Mouse (Mus musculus) thymus, adult 2 months (tissue): ENCODE data around the gene Kcnc1.

Experiments
- CTCF ChIP-seq: fragments of 200-500 bp; IDR thresholded peaks from 2 replicates; pipeline ENCODE4 v1.5.1; 2012; ENCODE audit warnings: mild to moderate bottlenecking, control low read depth, low read length, moderate library complexity, borderline replicate concordance; ENCODE audit not compliant: control insufficient read depth, poor library complexity, insufficient read depth; ENCODE audit errors: extremely low read depth
- POLR2A ChIP-seq: fragments of 200-500 bp; IDR thresholded peaks from 2 replicates; pipeline ENCODE4 v1.6.1; 2012; ENCODE audit warnings: mild to moderate bottlenecking, low read length, control low read depth, moderate library complexity; ENCODE audit not compliant: control insufficient read depth, poor library complexity, insufficient read depth; ENCODE audit errors: extremely low read depth

- peak; percentile 27; the same call in 1 of the 2 replicates for TF ChIP-seq CTCF
- no peak for TF ChIP-seq POLR2A
Measured at GRCm38 (mm10) chr7:46396928-46397731, 833 bp downstream of the Kcnc1 start.
